Mouse (Mus musculus) heart, embryonic 11.5 days (tissue): ENCODE measurements at regions not wholly inside any gene's neighbourhood (a gene's known extent, or its start where the extent isn't known, plus 50 kb on each side); places are given as distances from the start of the nearest gene placed in this dataset.

Source experiments
- ATAC-seq: fragments of 200-750 bp; cut with Nextera tagmentation; replicated peaks from 2 replicates; pipeline ENCODE4 v1.8.0; 2017; ENCODE audit warnings: moderate library complexity; ENCODE audit not compliant: insufficient number of reproducible peaks, low FRiP score, low TSS enrichment
- H3K27ac ChIP-seq: fragments of 300-500 bp; sonication (generic); 2 replicates; pipeline ENCODE4 v1.5.1; 2014; ENCODE audit warnings: mild to moderate bottlenecking, low read depth, low read length
- H3K27me3 ChIP-seq: fragments of 300-500 bp; sonication (generic); 2 replicates; pipeline ENCODE4 v1.6.1; 2014; ENCODE audit warnings: mild to moderate bottlenecking, low read length, mixed read lengths; ENCODE audit not compliant: control insufficient read depth, insufficient read depth
- H3K36me3 ChIP-seq: fragments of 300-500 bp; sonication (generic); 2 replicates; pipeline ENCODE4 v1.6.1; 2014; ENCODE audit warnings: mild to moderate bottlenecking, low read length, moderate library complexity, mixed read lengths; ENCODE audit not compliant: control insufficient read depth, insufficient read depth
- H3K4me1 ChIP-seq: fragments of 300-500 bp; sonication (generic); 2 replicates; pipeline ENCODE4 v1.6.1; 2014; ENCODE audit warnings: low read length; ENCODE audit not compliant: control insufficient read depth, insufficient read depth
- H3K4me2 ChIP-seq: fragments of 300-500 bp; sonication (generic); 2 replicates; pipeline ENCODE4 v1.6.1; 2014; ENCODE audit warnings: mild to moderate bottlenecking, moderate library complexity
- H3K4me3 ChIP-seq: fragments of 300-500 bp; sonication (generic); 2 replicates; pipeline ENCODE4 v1.5.1; 2014; ENCODE audit warnings: low read depth, low read length
- H3K9ac ChIP-seq: fragments of 300-500 bp; sonication (generic); 2 replicates; pipeline ENCODE4 v1.6.1; 2014; ENCODE audit warnings: mild to moderate bottlenecking, low read depth, low read length, moderate library complexity
- H3K9me3 ChIP-seq: fragments of 300-500 bp; sonication (generic); replicated peaks from 2 replicates; pipeline ENCODE4 v1.6.1; 2016; ENCODE audit warnings: low read length; ENCODE audit not compliant: control insufficient read depth
- WGBS: fragments of 180-500 bp; shearing (Covaris S2); extraction: QIAGEN DNeasy Blood & Tissue Kit; methylation state at CpG from one replicate; pipeline ENCODE4 v1.1.7; 2014; ENCODE audit not compliant: insufficient replicate concordance; 5-methylcytosine and 5-hydroxymethylcytosine counted together

GRCm38 (mm10) chr3:144088261-144088884, 116.6 kb downstream of the Lmo4 start:
- no peak for ATAC-seq
- peaks cover 3% of the 10 kb centered on the region; the same call in 1 of the 2 replicates for H3K4me1 ChIP-seq
- WGBS, result 50% methylated on average over 18 of the region's 18 CpGs
- H3K27ac ChIP-seq, result no peak overlapping the region
- H3K4me2 ChIP-seq, result peak overlapping the region; percentile 34; the same call in 1 of the 2 replicates
- H3K9me3 ChIP-seq, result no peaks in the 10 kb centered on the region
- no peak overlapping the region for H3K4me3 ChIP-seq
- H3K36me3 ChIP-seq, result no peaks in the 10 kb centered on the region
- H3K27me3 ChIP-seq, result no peaks in the 10 kb centered on the region
- no peak overlapping the region for H3K9ac ChIP-seq

GRCm38 (mm10) chr3:144087771-144088170, 117.2 kb downstream of the Lmo4 start:
- whole genome bisulfite sequencing, result 41% methylated on average over 7 of the region's 7 CpGs
- H3K4me3 ChIP-seq, result no peak overlapping the region
- no peak overlapping the region for H3K27ac ChIP-seq
- no peak overlapping the region for H3K9ac ChIP-seq
- H3K9me3 ChIP-seq, result no peaks in the 10 kb centered on the region
- no peaks in the 10 kb centered on the region for H3K27me3 ChIP-seq
- peak overlapping the region; percentile 34; the same call in 1 of the 2 replicates for H3K4me2 ChIP-seq
- H3K36me3 ChIP-seq, result no peaks in the 10 kb centered on the region
- no peak for ATAC-seq
- peaks cover 3% of the 10 kb centered on the region; the same call in 1 of the 2 replicates for H3K4me1 ChIP-seq

GRCm38 (mm10) chr3:144086176-144086575, 118.8 kb downstream of the Lmo4 start:
- no peak overlapping the region for H3K4me3 ChIP-seq
- no peak overlapping the region for H3K4me2 ChIP-seq
- no peak for ATAC-seq
- no peaks in the 10 kb centered on the region for H3K9me3 ChIP-seq
- no peaks in the 10 kb centered on the region for H3K27me3 ChIP-seq
- H3K36me3 ChIP-seq, result no peaks in the 10 kb centered on the region
- 80% methylated on average over 3 of the region's 3 CpGs for WGBS
- H3K27ac ChIP-seq, result no peak overlapping the region
- H3K9ac ChIP-seq, result no peak overlapping the region
- H3K4me1 ChIP-seq, result peaks cover 3% of the 10 kb centered on the region; the same call in 1 of the 2 replicates

- H3K27me3 ChIP-seq, result no peaks in the 10 kb centered on the region
- H3K4me3 ChIP-seq, result no peak overlapping the region
- no peak for ATAC-seq
- H3K9ac ChIP-seq, result no peak overlapping the region
- H3K9me3 ChIP-seq, result no peaks in the 10 kb centered on the region
- H3K4me1 ChIP-seq, result no peaks in the 10 kb centered on the region
- H3K27ac ChIP-seq, result no peak overlapping the region
- WGBS, result 90% methylated on average over 3 of the region's 3 CpGs
- H3K4me2 ChIP-seq, result no peak overlapping the region
- H3K36me3 ChIP-seq, result no peaks in the 10 kb centered on the region
Observed at GRCm38 (mm10) chr3:144079960-144080359, 125.1 kb downstream of the Lmo4 start.

GRCm38 (mm10) chr3:144078198-144078935, 126.7 kb downstream of the Lmo4 start:
- H3K36me3 ChIP-seq, result no peaks in the 10 kb centered on the region
- H3K4me2 ChIP-seq, result no peak overlapping the region
- 69% methylated on average over 13 of the region's 13 CpGs for WGBS
- H3K4me1 ChIP-seq, result no peaks in the 10 kb centered on the region
- H3K27ac ChIP-seq, result no peak overlapping the region
- H3K9ac ChIP-seq, result no peak overlapping the region
- no peaks in the 10 kb centered on the region for H3K9me3 ChIP-seq
- ATAC-seq, result no peak
- no peaks in the 10 kb centered on the region for H3K27me3 ChIP-seq
- H3K4me3 ChIP-seq, result no peak overlapping the region

GRCm38 (mm10) chr3:144069979-144070540, 135.0 kb downstream of the Lmo4 start:
- Histone ChIP-seq H3K27me3 (no peaks in the 10 kb centered on the region), H3K36me3 (no peaks in the 10 kb centered on the region), H3K9me3 (no peaks in the 10 kb centered on the region), H3K4me2 (no peak overlapping the region), H3K4me3 (no peak overlapping the region), H3K9ac (no peak overlapping the region), H3K27ac (no peak overlapping the region), H3K4me1 (no peaks in the 10 kb centered on the region)
- 73% methylated on average over 10 of the region's 10 CpGs for WGBS
- ATAC-seq, result no peak

GRCm38 (mm10) chr3:144067016-144067415, 138.0 kb downstream of the Lmo4 start:
- ATAC-seq, result no peak
- 78% methylated on average over 3 of the region's 3 CpGs for WGBS
- H3K36me3 ChIP-seq, result no peaks in the 10 kb centered on the region
- no peaks in the 10 kb centered on the region for H3K4me1 ChIP-seq
- H3K4me2 ChIP-seq, result no peak overlapping the region
- no peak overlapping the region for H3K9ac ChIP-seq
- no peaks in the 10 kb centered on the region for H3K27me3 ChIP-seq
- no peaks in the 10 kb centered on the region for H3K9me3 ChIP-seq
- no peak overlapping the region for H3K27ac ChIP-seq
- no peak overlapping the region for H3K4me3 ChIP-seq

GRCm38 (mm10) chr3:144058106-144058505, 146.9 kb downstream of the Lmo4 start:
- WGBS, result 49% methylated on average over 4 of the region's 4 CpGs
- Histone ChIP-seq H3K9ac (no peak overlapping the region), H3K27ac (no peak overlapping the region), H3K4me3 (no peak overlapping the region), H3K4me1 (no peaks in the 10 kb centered on the region), H3K36me3 (no peaks in the 10 kb centered on the region), H3K4me2 (no peak overlapping the region), H3K27me3 (no peaks in the 10 kb centered on the region), H3K9me3 (no peaks in the 10 kb centered on the region)
- ATAC-seq, result no peak
